Mouse (Mus musculus) limb, embryonic 15.5 days (tissue): ENCODE data around the gene Pycard. TPM values are rescaled to one million over a fixed set of nuclear protein-coding genes. Genes with fewer than 3 reads are reported as not detected.
"Not testable (repeated sequence)": the region's sequence is repeated elsewhere in the genome, so short reads cannot be mapped to it uniquely, and the experiment has no call there.

Experiments
- ATAC-seq: fragments of 200-750 bp; cut with Nextera tagmentation; 2 replicates; pipeline ENCODE4 v1.8.0; 2017; ENCODE audit warnings: low read depth, moderate TSS enrichment; ENCODE audit not compliant: insufficient number of reproducible peaks, low FRiP score, low TSS enrichment
- H3K27ac ChIP-seq: fragments of 300-500 bp; sonication (generic); 2 replicates; pipeline ENCODE4 v1.5.1; 2015; ENCODE audit warnings: moderate library complexity, mild to moderate bottlenecking, inconsistent platforms
- H3K27me3 ChIP-seq: fragments of 300-500 bp; sonication (generic); 2 replicates; pipeline ENCODE4 v1.6.1; 2015; ENCODE audit warnings: inconsistent platforms
- H3K36me3 ChIP-seq: fragments of 300-500 bp; sonication (generic); 2 replicates; pipeline ENCODE4 v1.6.1; 2015; ENCODE audit warnings: inconsistent platforms
- H3K4me1 ChIP-seq: fragments of 300-500 bp; sonication (generic); 2 replicates; pipeline ENCODE4 v1.6.1; 2015; ENCODE audit warnings: inconsistent platforms
- H3K4me2 ChIP-seq: fragments of 300-500 bp; sonication (generic); 2 replicates; pipeline ENCODE4 v1.6.1; 2015; ENCODE audit warnings: mild to moderate bottlenecking, inconsistent platforms
- H3K4me3 ChIP-seq: fragments of 300-500 bp; sonication (generic); 2 replicates; pipeline ENCODE4 v1.5.1; 2015; ENCODE audit warnings: mild to moderate bottlenecking, inconsistent platforms
- H3K9ac ChIP-seq: fragments of 300-500 bp; sonication (generic); 2 replicates; pipeline ENCODE4 v1.6.1; 2015; ENCODE audit warnings: inconsistent platforms
- H3K9me3 ChIP-seq: fragments of 300-500 bp; sonication (generic); 2 replicates; pipeline ENCODE4 v1.6.1; 2016; ENCODE audit warnings: inconsistent platforms
- WGBS: fragments of 180-500 bp; shearing (Covaris S2); methylation state at CpG from one replicate; pipeline ENCODE4 v1.1.7; 2015; 5-methylcytosine and 5-hydroxymethylcytosine counted together
- polyA plus RNA-seq: library from polyadenylated mRNA; unstranded; fragments of >200 nt; fragmentation: Nextera tagmentation; extraction: Ambion mirVana; gene quantifications from 2 replicates; pipeline ENCODE4 v1.2.1, GENCODE M21; 2015

Gene Pycard
- 150 and 154 TPM in 2 replicates for polyA plus RNA-seq

DNA sequence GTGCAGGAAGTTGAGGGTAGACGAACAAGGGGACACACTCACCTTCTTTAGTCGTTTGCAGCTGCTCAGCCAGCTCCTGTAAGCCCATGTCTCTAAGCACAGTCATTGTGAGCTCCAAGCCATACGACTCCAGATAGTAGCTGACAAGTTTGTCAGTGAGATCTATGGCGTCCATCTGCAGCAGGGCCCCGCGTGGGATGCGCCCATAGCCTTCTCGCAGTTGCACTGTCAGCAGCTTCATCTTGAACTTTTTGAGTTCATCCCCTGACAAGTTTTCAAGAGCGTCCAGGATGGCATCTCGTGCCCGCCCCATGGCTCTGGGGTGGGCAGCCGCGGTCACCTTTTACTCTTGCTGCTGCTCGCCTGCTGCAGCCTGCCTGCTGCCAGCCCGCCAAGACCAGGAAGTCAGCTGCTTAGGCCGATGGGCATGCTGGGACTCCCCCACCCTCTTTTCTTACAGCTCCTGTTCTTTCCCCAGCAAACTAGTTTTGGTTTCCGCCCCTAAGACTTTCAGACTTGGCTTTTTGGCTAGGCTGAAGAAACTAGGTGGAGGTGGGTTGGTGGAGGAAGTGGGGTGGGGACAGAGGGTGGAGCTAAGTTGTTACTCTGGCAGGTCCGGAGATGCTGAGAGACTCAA is at the start of gene Pycard:
TSS of gene Pycard (minus strand) at position 527 of the 637 bp plus-strand sequence.
- peaks cover 19% of the 10 kb centered on the region for H3K36me3 ChIP-seq
- peak within 1 kb of the TSS; percentile 43 for H3K4me3 ChIP-seq
- 11% methylated on average over 18 of the region's 18 CpGs for WGBS
- H3K27me3 ChIP-seq, result no peaks in the 10 kb centered on the region
- peak within 1 kb of the TSS; percentile 86 for H3K27ac ChIP-seq
- ATAC-seq, result peak; percentile 53; the same call in 1 of the 2 replicates
- H3K4me2 ChIP-seq, result peak within 1 kb of the TSS; percentile 58
- H3K9me3 ChIP-seq, result no peaks in the 10 kb centered on the region
- peaks cover 24% of the 10 kb centered on the region for H3K4me1 ChIP-seq
- H3K9ac ChIP-seq, result peak within 1 kb of the TSS; percentile 40

DNA sequence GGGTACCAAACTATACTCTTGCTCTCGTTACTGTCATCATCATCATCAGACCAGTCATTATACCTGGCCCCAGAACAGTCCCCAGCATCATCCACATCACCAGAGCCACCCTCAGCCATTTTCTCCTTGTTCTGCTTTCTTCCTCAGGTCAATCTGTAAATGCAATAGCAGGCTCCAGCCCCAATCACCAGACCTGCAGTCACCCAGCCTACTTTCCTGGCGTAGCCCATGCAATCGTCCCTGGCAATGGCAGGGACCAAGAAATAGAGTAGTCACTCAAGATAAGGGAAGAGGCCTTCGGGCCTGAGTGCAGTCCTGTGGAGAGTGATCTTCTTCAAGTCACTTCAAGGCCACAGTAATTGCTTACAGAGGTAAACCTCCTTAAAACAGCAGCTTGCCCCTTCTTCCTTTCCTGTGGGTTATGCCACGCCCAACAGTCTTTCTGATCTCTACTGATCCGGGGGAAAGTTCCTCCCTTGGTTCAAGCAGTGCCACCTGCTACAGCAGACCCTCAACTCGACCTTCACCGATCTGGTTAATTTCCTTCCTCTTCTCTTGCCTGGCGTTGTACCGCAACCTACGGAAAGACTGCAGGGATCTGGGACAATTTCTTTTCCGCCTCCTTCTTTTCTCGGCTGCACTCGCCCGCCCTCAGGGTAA is 48.6 kb upstream of the Pycard start:
- not testable (repeated sequence) for ATAC-seq, H3K36me3 ChIP-seq, H3K4me2 ChIP-seq, H3K9ac ChIP-seq, H3K27ac ChIP-seq, H3K4me3 ChIP-seq, H3K27me3 ChIP-seq, H3K9me3 ChIP-seq, H3K4me1 ChIP-seq
- WGBS, result 75% methylated on average over 15 of the region's 15 CpGs

DNA sequence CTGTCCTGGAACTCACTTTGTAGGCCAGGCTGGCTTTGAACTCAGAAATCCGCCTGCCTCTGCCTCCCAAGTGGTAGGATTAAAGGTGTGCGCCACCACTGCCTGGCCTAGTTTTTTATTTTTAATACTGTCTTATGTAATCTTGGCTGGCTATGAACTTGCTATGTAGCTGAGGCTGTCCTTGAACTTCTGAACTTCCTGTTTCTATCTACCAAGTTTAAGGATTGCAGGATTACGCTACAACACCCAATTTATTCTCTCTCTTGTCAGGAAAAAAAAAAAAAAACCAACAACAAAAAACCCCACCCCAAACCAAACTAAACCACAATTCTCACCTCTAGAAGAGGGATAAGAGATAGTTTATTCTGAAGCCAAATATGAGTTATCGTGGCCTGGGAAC is 39.9 kb upstream of the Pycard start:
- H3K9me3 ChIP-seq, result no peaks in the 10 kb centered on the region
- no peak for ATAC-seq
- H3K4me3 ChIP-seq, result no peak overlapping the region
- no peaks in the 10 kb centered on the region for H3K27me3 ChIP-seq
- H3K4me1 ChIP-seq, result no peaks in the 10 kb centered on the region
- no peaks in the 10 kb centered on the region for H3K36me3 ChIP-seq
- no peak overlapping the region for H3K27ac ChIP-seq
- no peak overlapping the region for H3K9ac ChIP-seq
- no peak overlapping the region for H3K4me2 ChIP-seq
- 88% methylated on average over 4 of the region's 4 CpGs for WGBS

DNA sequence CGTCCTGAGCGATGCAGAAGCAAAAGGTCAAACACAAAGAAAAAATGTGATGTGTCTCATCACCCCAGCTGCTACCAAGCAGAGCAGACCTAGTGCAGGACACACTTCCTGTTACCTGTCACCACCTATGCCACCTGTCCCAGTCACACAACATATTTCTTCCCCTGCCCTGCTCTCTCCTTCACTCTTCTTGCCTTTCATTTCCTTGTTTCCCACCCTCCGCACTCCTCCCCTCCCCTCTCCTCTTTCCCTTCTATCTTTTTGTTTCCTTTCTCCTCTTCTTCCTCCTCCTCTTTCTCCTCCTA is 39.3 kb upstream of the Pycard start:
- no peak overlapping the region for H3K27ac ChIP-seq
- H3K4me2 ChIP-seq, result no peak overlapping the region
- no peak overlapping the region for H3K4me3 ChIP-seq
- 88% methylated on average over 3 of the region's 3 CpGs for WGBS
- no peak for ATAC-seq
- no peaks in the 10 kb centered on the region for H3K27me3 ChIP-seq
- no peaks in the 10 kb centered on the region for H3K4me1 ChIP-seq
- no peak overlapping the region for H3K9ac ChIP-seq
- H3K36me3 ChIP-seq, result no peaks in the 10 kb centered on the region
- H3K9me3 ChIP-seq, result no peaks in the 10 kb centered on the region

DNA sequence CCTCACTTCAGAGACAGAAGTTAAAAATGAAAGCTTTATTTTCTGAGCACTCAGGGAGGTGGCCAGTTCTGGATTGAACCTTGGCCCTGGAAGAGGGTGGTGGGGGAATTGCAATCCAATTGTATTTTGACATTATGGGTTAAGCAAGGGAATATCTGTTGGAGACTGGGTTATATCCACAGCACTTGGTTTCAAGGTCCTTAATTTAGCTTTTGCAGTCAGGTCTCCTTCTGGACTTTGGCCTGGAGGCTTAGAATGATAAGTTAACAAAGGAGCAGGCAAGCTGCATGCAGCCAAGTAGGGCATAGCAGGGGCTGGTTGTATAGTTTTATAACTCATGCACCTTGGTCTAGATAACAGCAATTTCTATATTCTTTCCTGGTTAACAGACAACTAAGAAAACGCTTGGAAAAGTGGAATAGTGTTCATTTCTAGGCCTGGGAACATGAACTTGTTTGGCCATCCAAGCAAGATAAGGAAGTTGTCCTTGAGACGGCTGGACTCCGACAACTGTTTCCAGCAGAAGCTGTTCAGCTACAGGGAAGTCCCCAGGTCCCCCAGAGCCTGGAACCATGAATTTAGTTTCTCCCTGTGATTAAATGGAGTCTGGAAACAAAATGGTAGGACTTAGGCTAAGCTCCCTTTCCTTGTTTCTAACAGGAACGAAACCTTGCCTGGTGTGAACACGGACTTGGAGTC is 38.8 kb upstream of the Pycard start:
- no peak overlapping the region for H3K27ac ChIP-seq
- no peaks in the 10 kb centered on the region for H3K9me3 ChIP-seq
- no peak for ATAC-seq
- 87% methylated on average over 5 of the region's 5 CpGs for WGBS
- no peak overlapping the region for H3K4me2 ChIP-seq
- H3K9ac ChIP-seq, result no peak overlapping the region
- no peaks in the 10 kb centered on the region for H3K4me1 ChIP-seq
- no peaks in the 10 kb centered on the region for H3K36me3 ChIP-seq
- no peak overlapping the region for H3K4me3 ChIP-seq
- no peaks in the 10 kb centered on the region for H3K27me3 ChIP-seq

DNA sequence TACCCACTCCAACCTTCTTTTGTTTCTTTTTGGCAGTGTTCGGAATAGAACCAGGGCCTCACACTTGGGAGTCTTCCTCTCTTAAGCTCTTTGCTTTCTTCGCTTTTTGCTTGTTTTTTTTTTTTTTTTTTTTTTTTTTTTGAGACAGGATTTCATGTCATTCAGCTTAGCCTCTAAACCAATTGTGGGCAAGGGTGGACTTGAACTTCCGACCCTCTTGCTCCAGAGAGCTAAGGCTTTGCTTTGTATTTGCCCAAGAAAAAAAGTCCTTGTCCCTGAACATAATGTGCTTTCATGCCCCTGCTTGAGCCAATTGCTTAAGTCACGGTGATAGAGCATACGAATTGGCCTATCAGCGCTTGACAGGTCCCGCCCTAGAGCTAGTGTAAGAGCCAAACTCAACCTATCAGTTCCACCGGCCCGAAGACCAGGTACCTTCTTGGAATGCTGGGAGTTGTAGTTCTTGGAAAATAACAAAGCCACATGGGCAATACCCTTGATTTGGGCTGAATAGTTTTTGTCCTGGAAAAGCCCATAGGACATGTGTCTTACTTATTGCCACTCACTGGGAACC is 37.8 kb upstream of the Pycard start:
- Histone ChIP-seq H3K9me3 (no peaks in the 10 kb centered on the region), H3K4me2 (no peak overlapping the region), H3K27ac (no peak overlapping the region), H3K4me1 (no peaks in the 10 kb centered on the region), H3K27me3 (no peaks in the 10 kb centered on the region), H3K9ac (no peak overlapping the region), H3K4me3 (no peak overlapping the region), H3K36me3 (no peaks in the 10 kb centered on the region)
- no peak for ATAC-seq
- 41% methylated on average over 9 of the region's 9 CpGs for WGBS

DNA sequence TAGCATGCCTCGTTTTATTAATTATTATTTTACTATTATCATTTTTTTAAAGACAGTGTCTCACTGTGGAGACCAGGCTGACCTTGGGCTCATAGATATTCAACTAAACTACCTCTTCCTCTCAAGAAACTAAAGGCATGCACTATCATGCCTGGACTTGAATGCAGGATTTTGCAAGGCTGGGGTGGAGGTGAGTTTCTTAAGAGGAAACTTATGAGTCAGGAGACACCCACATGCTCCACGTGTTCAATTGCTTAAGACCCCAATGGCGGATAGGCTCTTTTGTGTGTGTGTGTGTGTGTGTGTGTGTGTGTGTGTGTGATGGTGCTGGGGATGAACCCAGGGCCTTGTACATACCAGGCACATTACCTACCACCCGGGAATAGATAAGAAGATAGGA is 31.7 kb upstream of the Pycard start:
- ATAC-seq, result no peak
- 76% methylated on average over 4 of the region's 4 CpGs for WGBS

DNA sequence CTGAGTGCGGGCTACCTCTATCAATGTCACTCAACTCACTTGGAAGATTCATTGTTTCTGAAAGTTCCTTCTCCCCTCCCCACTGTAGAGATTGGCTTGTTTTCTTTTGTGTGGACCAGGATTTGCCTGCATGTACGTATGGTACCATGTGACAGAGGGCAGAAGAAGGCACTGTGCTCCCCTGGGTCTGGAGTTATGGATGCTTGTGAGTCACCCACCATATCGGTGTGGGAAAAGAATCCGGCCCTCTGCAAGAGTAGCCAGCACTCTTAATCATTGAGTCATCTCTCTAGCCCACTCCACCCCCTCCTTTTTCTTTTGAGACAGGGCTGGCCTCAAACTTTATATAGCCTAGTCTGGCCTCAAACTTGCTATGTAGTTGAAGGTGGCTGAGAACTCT is 31.3 kb upstream of the Pycard start:
- Histone ChIP-seq H3K4me1 (no peaks in the 10 kb centered on the region), H3K4me3 (no peak overlapping the region), H3K27me3 (no peaks in the 10 kb centered on the region), H3K36me3 (no peaks in the 10 kb centered on the region), H3K9me3 (no peaks in the 10 kb centered on the region), H3K27ac (no peak overlapping the region), H3K4me2 (no peak overlapping the region), H3K9ac (no peak overlapping the region)
- ATAC-seq, result no peak
- 72% methylated on average over 4 of the region's 4 CpGs for WGBS

More for the DNA sequence above, 31.7 kb upstream of the Pycard start:
- Histone ChIP-seq H3K4me1 (no peaks in the 10 kb centered on the region), H3K9me3 (no peaks in the 10 kb centered on the region), H3K36me3 (no peaks in the 10 kb centered on the region), H3K27me3 (no peaks in the 10 kb centered on the region), H3K9ac (no peak overlapping the region), H3K4me2 (no peak overlapping the region), H3K27ac (no peak overlapping the region), H3K4me3 (no peak overlapping the region)

DNA sequence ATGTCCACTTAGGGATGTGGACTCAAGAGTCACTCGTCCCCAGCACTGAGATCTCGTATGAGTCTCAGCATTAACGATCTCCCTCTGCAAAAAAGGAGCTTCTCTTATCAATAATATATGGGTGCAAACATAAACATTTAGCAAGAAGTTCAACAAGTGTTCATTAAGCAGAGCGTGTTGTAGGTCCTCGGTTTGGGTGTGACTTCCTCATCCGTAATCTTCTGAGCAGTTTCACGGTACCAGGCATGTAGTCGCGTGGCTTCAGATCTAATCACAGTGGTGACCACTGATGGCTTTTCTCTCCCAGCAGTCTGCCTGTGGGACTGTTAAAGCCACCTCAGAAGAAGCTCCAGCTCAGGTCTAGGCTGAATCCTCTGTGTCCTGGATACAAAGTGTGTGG is 30.7 kb upstream of the Pycard start:
- Histone ChIP-seq H3K9ac (no peak overlapping the region), H3K36me3 (no peaks in the 10 kb centered on the region), H3K4me1 (no peaks in the 10 kb centered on the region), H3K27ac (no peak overlapping the region), H3K4me2 (no peak overlapping the region), H3K9me3 (no peaks in the 10 kb centered on the region), H3K27me3 (no peaks in the 10 kb centered on the region), H3K4me3 (no peak overlapping the region)
- WGBS, result 89% methylated on average over 9 of the region's 9 CpGs
- ATAC-seq, result no peak

DNA sequence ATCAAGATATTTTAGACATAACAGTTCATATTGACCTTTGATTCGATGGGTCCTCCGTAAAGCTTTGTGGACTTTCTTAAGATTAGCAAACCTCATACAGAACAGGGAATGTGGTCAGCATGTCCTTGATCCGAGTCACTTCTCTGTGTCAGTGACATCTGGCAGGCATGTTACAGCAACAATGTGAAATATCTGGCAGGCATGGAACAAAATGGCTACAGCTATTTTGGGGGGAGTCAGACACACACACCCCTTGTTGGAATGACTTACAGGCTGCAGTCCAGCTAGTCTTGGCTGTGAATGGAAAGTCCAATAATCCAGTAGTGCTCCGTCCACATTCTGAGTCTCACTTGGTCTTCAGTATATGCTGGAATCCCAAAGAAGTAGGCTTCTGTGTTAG is 29.9 kb upstream of the Pycard start:
- WGBS, result 85% methylated on average over 4 of the region's 4 CpGs
- Histone ChIP-seq H3K9me3 (no peaks in the 10 kb centered on the region), H3K9ac (no peak overlapping the region), H3K36me3 (no peaks in the 10 kb centered on the region), H3K4me1 (no peaks in the 10 kb centered on the region), H3K4me2 (no peak overlapping the region), H3K4me3 (no peak overlapping the region), H3K27ac (no peak overlapping the region), H3K27me3 (no peaks in the 10 kb centered on the region)
- no peak for ATAC-seq

DNA sequence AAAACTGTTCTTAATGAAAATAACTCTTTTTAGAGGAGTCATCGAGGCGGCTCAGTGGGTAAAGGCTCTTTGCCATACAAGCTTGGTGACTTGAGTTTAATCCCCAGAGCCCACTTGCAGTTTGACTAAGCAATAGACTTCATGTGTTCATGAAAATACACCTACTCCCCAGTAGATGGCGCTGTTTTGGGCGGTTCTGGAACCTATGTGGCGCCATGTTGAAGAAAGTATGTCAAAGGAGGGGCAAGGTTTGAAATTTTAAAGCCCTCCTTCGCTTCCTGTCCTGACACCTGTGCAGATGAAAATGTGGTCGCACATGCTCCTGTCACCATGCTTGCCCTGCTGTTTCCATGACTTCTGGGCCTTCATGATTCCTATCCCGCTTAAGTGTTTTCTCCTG is 29.3 kb upstream of the Pycard start:
- no peaks in the 10 kb centered on the region for H3K36me3 ChIP-seq
- no peaks in the 10 kb centered on the region for H3K27me3 ChIP-seq
- H3K4me3 ChIP-seq, result no peak overlapping the region
- H3K27ac ChIP-seq, result no peak overlapping the region
- ATAC-seq, result no peak
- H3K4me1 ChIP-seq, result no peaks in the 10 kb centered on the region
- H3K4me2 ChIP-seq, result no peak overlapping the region
- H3K9me3 ChIP-seq, result no peaks in the 10 kb centered on the region
- WGBS, result 65% methylated on average over 8 of the region's 8 CpGs
- H3K9ac ChIP-seq, result no peak overlapping the region

DNA sequence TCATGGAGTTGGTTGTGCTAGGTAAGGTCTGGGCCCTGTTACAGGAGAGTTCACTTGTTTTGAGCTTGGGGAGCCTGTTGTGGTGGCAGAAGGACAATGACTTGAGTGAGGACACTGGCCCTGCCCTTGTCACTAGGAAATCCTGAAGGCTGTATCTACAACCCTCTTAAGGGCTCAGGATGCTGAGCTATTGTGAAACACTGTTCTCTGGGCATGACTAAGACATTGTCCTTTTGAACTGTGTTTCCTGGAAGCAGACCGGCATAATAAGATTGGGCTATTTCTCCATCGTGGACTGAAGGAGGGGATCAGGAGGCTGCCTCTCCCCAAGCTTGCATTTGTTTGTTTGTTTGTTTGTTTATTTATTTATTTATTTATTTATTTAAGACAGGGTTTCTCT is 25.5 kb upstream of the Pycard start:
- Histone ChIP-seq H3K4me1 (0 out of 2 replicates have a peak, but pooled peaks cover 5% of the 10 kb centered on the region), H3K4me2 (no peak overlapping the region), H3K9ac (no peak overlapping the region), H3K36me3 (no peaks in the 10 kb centered on the region), H3K27ac (no peak overlapping the region), H3K27me3 (no peaks in the 10 kb centered on the region), H3K4me3 (no peak overlapping the region), H3K9me3 (no peaks in the 10 kb centered on the region)
- 83% methylated on average over 2 of the region's 2 CpGs for WGBS
- no peak for ATAC-seq
